Mouse (Mus musculus) embryonic facial prominence, embryonic 10.5 days (tissue): ENCODE results near the gene Crtc2. TPM values are rescaled to one million over a fixed set of nuclear protein-coding genes. Genes with fewer than 3 reads are reported as not detected.

Experiments
- DNase-seq: peaks from one replicate; pipeline ENCODE4 v3.0.0-alpha.2; 2017; ENCODE audit warnings: low spot score
- H3K27ac ChIP-seq: fragments of 300-500 bp; sonication (generic); replicated peaks from 2 replicates; pipeline ENCODE4 v1.5.1; 2016; ENCODE audit warnings: mild to moderate bottlenecking
- H3K27me3 ChIP-seq: fragments of 300-500 bp; sonication (generic); replicated peaks from 2 replicates; pipeline ENCODE4 v1.6.1; 2016; ENCODE audit warnings: low read depth, mild to moderate bottlenecking; ENCODE audit not compliant: poor library complexity, severe bottlenecking
- H3K36me3 ChIP-seq: fragments of 300-500 bp; sonication (generic); replicated peaks from 2 replicates; pipeline ENCODE4 v1.6.1; 2016; ENCODE audit warnings: mild to moderate bottlenecking, moderate library complexity
- H3K4me1 ChIP-seq: fragments of 300-500 bp; sonication (generic); 2 replicates; pipeline ENCODE4 v1.6.1; 2016
- H3K4me3 ChIP-seq: fragments of 300-500 bp; sonication (generic); 2 replicates; pipeline ENCODE4 v1.5.1; 2016; ENCODE audit warnings: mild to moderate bottlenecking, moderate library complexity
- H3K9me3 ChIP-seq: fragments of 300-500 bp; sonication (generic); 2 replicates; pipeline ENCODE4 v1.6.1; 2016; ENCODE audit warnings: mild to moderate bottlenecking
- WGBS: fragments of 180-500 bp; shearing (Covaris S2); methylation state at CpG from one replicate; pipeline ENCODE4 v1.1.7; 2016; 5-methylcytosine and 5-hydroxymethylcytosine counted together
- polyA plus RNA-seq: library from polyadenylated mRNA; unstranded; fragments of >200 nt; fragmentation: Nextera tagmentation; extraction: Ambion mirVana; gene quantifications from 2 replicates; pipeline ENCODE4 v1.2.1, GENCODE M21; 2016

Crtc2 gene
- 26.1 and 26.8 TPM in 2 replicates for polyA plus RNA-seq

DNA sequence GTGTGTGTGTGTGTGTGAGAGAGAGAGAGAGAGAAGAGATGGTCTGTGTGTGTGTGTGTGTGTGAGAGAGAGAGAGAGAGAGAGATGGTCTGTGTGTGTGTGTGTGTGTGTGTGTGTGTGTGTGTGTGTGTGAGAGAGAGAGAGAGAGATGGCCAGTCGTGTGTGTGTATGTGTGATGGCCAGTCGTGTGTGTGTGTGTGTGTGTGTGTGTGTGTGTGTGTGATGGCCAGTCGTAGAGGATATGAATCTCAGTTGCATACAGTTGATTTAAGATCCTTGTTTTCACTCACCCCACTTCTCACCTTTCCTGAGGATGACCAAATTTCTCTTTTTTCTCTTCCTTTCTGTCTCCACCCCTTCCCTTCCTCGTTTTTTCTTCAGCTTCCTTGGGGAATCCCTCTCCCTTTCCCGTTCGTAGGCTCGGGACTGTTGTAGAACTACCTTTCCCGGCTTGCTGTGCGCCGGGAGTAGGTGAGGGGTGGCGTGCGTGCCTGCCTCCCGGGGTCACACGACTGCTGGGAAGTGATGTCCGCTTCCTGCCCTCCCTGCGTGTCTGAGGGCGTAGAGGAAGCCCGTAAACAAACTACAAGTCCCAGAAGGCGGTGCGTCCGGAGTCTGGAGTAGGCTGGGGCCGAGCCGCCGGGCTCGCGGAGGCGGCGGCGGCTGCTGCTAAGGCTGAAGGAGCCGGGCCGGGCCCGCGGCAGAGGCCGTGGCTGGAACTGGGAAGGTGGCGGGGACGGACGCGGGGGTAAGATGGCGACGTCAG is at the start of gene Crtc2:
TSS of gene Crtc2 (plus strand) at position 511 of the 766 bp plus-strand sequence.
- Histone ChIP-seq H3K36me3 (peaks cover 55% of the 10 kb centered on the region), H3K4me1 (peaks cover 31% of the 10 kb centered on the region), H3K27ac (peak within 1 kb of the TSS; percentile 90), H3K9me3 (no peaks in the 10 kb centered on the region), H3K27me3 (no peaks in the 10 kb centered on the region), H3K4me3 (peak within 1 kb of the TSS; percentile 95)
- WGBS = 3% methylated on average over 40 of the region's 40 CpGs
- DNase-seq = peak; percentile 97

DNA sequence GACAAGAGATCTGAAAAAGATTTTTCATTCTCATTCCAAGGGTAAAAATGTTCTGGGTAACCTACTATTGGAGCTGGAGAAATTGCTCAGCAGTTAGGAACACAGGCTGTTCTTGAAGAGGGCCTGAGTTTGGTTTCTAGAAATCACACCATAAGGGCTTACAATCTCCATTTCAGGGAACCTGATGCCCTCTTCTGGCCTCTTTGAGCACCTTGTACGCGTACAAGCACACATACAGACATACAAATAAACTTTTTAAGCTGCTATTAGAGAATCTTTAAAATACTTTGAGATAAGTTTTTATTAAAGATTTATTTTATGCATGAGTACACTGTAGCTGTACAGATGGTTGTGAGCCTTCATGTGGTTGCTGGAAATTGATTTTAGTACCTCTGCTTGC is 49.4 kb upstream of the Crtc2 start:
- no peaks in the 10 kb centered on the region for H3K27me3 ChIP-seq
- no peaks in the 10 kb centered on the region for H3K4me1 ChIP-seq
- H3K4me3 ChIP-seq = no peak overlapping the region
- H3K36me3 ChIP-seq = peaks cover 40% of the 10 kb centered on the region
- H3K27ac ChIP-seq = no peak overlapping the region
- no peaks in the 10 kb centered on the region for H3K9me3 ChIP-seq
- DNase-seq = no peak
- 92% methylated on average over 2 of the region's 2 CpGs for WGBS

DNA sequence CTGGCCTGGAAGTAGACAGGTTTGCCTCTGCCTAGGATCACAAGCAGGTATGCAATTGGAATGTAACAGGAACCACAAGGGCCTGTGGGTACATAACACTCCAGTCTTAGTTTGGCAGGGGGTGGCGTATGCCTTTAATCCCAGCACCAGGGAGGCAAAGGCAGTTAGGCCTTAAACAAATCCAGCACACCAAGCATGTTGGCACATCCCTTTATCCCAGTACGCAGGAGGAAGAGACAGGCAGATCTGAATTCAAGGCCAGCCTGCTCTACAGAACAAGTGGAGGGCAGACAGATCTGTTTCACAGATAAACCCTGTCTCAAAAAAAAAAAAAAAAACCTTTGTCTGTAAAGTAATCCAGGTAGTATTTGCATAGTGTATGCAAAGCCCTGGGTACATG is 45.3 kb upstream of the Crtc2 start:
- Histone ChIP-seq H3K4me1 (peaks cover 18% of the 10 kb centered on the region), H3K36me3 (peaks cover 71% of the 10 kb centered on the region), H3K9me3 (no peaks in the 10 kb centered on the region), H3K4me3 (no peak overlapping the region), H3K27ac (no peak overlapping the region), H3K27me3 (no peaks in the 10 kb centered on the region)
- DNase-seq = no peak
- WGBS = 88% methylated on average over 2 of the region's 2 CpGs

DNA sequence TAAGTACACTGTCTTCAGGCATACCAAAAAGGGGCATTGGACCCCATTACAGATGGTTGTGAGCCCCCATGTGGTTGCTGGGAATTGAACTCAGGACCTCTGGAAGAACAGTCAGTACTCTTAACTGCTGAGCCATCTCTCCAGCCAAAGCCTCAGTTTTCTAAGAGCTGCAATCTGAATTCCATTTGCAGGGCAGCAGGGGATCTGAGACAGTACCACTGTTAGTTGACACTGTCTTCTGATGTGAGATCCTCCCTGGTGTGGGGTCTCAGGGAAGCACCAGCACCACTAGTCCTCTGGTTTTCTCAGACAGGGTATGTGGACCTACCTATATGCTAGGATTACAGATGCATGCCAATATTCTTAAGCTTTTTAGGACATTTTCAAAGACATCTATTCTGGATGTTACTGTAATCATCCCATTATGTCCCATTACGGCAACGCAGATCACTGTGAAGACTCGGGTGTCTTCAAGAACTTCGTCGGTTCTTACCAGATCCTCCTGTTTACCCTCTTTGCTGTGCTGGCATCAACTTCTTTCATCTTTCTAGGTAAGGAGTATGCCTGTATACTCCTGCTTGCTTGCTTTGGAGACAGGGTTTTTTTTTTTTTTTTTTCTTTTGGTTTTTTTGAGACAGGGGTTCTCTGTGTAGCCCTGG is 43.9 kb upstream of the Crtc2 start:
- H3K36me3 ChIP-seq = peaks cover 70% of the 10 kb centered on the region

DNA sequence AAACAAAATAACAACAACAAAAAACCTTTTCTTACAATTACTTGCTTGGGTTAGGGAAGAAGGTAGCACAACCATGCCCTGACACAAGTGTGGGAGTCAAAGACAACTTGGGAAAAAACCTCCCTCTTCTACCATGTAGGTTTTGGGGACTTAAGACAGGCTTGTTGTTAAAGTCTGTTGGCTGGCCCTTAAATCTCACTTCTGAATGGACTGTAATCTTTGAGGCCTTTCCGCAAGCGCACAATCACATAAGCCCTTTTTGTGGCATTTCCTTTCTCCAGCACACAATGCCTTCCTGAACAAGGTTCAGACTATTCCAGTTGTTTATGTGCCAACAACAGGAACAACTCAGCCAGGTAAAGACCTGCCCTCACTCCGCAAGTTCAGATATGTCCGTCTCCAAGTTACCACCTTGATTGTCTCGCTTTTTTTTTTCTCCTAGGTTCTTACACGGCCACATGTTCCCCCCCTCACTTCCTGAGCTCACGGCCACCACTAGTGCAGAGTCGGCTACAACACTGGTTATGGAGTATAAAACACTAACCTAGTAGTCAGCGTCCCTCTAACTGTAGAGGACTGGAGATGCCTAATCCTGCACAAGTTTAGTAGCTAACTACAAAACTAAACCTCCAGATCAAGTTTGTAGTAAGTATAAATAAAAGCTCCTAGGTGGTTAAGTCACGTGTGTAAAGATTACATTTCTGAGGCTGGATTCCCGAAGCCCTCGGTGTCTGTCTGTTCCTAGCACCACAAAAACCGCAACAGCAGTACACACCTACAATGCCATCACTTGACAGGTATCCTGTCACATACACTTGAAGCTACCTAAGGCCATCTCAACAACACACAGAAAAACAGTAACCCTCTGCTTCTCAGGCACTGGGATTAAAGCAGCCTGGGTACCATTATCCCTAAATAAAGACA is 42.2 kb upstream of the Crtc2 start:
- 82% methylated on average over 13 of the region's 13 CpGs for WGBS
- no peaks in the 10 kb centered on the region for H3K27me3 ChIP-seq
- no peaks in the 10 kb centered on the region for H3K9me3 ChIP-seq

More for the DNA sequence above, 43.9 kb upstream of the Crtc2 start:
- DNase-seq = no peak
- 92% methylated on average over 5 of the region's 5 CpGs for WGBS
- Histone ChIP-seq H3K4me1 (peaks cover 24% of the 10 kb centered on the region), H3K27ac (no peak overlapping the region), H3K27me3 (no peaks in the 10 kb centered on the region), H3K9me3 (no peaks in the 10 kb centered on the region), H3K4me3 (no peak overlapping the region)

DNA sequence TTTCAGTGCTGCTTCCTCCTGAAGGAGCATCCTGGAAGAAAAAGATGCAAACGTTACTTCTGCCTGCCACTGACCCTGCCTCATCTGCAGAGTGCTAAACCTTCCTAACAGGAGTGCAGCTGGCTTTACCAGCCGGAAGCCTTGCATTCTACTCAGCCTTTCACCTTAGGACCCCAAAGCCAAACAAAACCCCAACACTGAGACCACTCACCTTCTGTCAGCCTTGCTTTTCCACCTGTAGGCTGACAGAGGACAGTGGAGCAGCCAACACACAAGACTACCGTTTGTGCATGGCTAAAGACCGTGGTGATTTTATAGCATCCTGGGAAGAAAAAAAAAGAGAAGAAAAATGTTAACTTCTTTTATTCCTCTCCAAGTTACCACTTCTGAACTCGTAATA is 41.2 kb upstream of the Crtc2 start:
- Histone ChIP-seq H3K27ac (peak overlapping the region; percentile 98), H3K9me3 (no peaks in the 10 kb centered on the region), H3K4me1 (peaks cover 24% of the 10 kb centered on the region), H3K36me3 (peaks cover 50% of the 10 kb centered on the region), H3K27me3 (no peaks in the 10 kb centered on the region), H3K4me3 (peak overlapping the region; percentile 94)
- WGBS = 16% methylated on average over 5 of the region's 5 CpGs
- DNase-seq = no peak

More for the DNA sequence above, 42.2 kb upstream of the Crtc2 start:
- Histone ChIP-seq H3K36me3 (peaks cover 60% of the 10 kb centered on the region), H3K27ac (no peak overlapping the region), H3K4me1 (peaks cover 24% of the 10 kb centered on the region), H3K4me3 (peak overlapping the region; percentile 94)
- DNase-seq = no peak

DNA sequence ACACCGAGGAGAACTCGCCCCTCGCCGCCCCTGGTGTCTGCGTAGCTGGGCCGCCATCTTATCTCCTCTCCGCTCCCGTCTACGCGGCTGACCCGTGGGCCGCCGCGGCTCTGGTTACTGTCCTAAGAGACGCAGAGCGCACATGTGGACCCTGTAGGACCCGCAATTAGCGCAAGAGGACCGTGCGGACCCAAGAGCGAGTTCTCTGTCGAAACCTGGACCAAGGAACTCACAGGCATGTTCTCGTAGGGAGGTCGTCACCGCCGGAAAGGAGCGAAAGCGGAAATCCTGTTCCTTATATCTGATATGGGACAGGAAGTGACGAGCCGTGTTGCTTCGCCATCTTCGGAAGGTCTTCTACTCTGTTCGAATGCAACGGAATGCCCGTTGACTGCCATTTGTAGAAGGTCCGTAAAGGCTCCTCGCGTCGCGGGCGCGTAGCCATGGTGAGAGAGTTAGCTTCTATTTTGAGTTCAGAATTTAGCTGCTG is 40.5 kb upstream of the Crtc2 start, which contains the start of the genes Rps27 and Rab13:
TSS of gene Rps27 (minus strand) at position 275 of the 490 bp plus-strand sequence.
TSS of gene Rab13 (plus strand) at position 319 of the 490 bp plus-strand sequence.
- H3K9me3 ChIP-seq = no peaks in the 10 kb centered on the region
- H3K27ac ChIP-seq = peak within 1 kb of the TSS; percentile 98
- peak within 1 kb of the TSS; percentile 94 for H3K4me3 ChIP-seq
- peak; percentile 90 for DNase-seq
- H3K36me3 ChIP-seq = peaks cover 43% of the 10 kb centered on the region
- WGBS = under 1% methylated on average over 42 of the region's 42 CpGs
- peaks cover 24% of the 10 kb centered on the region for H3K4me1 ChIP-seq
- no peaks in the 10 kb centered on the region for H3K27me3 ChIP-seq

DNA sequence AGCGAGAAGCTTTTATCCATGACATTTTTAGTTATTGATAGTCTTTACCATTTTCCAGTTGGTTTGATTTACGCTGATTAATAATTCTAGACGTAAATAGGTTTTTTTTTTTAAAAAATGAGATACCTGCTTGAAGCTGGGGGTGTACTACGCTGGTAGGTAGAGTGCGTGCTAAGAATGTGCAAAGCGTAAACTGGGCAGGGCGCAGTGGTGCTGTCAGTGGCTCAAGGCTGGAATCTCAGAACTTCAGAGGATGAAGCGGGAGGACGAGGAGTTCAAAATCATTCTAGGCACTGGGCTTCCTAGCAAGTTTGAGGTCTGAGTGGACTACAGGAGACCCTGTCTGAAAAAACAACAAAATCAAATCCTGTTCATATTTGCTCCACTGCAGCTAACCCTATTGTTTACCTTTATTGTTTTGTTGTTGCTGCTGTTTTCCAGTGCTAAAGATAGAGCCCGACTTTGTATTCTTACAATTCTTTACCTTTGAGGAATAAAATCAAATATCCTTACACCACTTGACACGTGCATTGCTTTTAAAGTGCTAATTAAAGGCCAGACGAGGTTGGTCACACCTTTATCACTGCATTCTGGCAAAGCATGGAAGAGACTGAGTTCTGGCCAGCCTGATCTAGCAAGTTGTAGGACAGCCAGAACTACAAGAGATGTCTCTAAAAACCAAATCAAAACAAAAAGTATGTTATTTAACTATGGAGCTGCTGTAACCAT is 39.8 kb upstream of the Crtc2 start:
- WGBS = 15% methylated on average over 12 of the region's 12 CpGs
- peak; percentile 25 for DNase-seq
- Histone ChIP-seq H3K4me3 (peak overlapping the region; percentile 94), H3K4me1 (peaks cover 24% of the 10 kb centered on the region), H3K27ac (peak overlapping the region; percentile 98), H3K36me3 (peaks cover 36% of the 10 kb centered on the region), H3K9me3 (no peaks in the 10 kb centered on the region), H3K27me3 (no peaks in the 10 kb centered on the region)

DNA sequence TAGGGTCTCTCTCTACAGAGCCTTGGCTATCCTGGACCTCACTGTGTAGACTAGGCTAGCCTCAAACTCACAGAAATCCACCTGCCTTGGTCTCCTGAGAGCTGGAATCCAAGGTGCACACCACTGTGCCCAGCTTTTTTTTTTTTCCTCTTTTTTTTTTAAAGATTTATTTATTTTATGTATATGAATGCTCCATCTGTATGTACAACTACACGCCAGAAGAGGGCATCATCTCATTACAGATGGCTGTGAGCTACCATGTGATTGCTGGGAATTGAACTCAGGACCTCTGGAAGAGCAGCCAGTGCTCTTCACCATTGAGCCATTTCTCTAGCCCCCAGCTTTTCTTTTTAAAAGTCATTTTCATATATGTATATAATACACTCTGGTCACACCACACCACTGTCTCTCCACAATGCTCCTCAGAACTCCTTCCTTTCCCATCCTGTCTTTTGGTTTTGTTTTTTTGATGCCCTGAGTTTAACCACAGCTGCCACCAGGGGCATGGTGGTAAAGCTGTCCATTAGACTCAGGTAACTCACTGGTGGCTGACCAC is 38.1 kb upstream of the Crtc2 start:
- Histone ChIP-seq H3K27me3 (no peaks in the 10 kb centered on the region), H3K36me3 (peaks cover 18% of the 10 kb centered on the region), H3K27ac (no peak overlapping the region), H3K9me3 (no peaks in the 10 kb centered on the region), H3K4me3 (no peak overlapping the region), H3K4me1 (peaks cover 36% of the 10 kb centered on the region)
- WGBS = 30% methylated on average over 1 of the region's 1 CpGs
- DNase-seq = no peak

DNA sequence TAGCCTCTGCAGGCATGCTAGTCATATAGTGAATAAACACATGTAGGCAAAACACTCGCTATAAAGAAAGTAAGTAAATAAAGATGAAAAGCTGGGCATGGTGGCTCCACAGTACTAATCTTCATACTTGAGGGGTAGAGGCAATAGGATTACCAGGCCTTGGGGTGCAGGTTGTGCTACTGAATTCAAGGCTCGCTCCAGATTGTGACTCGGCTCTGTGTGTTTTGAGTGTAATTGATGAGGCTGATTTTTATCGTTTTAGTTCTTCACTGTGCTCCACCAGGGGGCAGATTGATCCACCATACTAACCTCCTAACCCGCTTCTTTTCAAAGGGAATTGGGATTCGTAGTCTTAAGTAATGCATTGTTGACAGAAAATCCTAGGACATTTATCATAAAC is 33.9 kb upstream of the Crtc2 start:
- H3K4me1 ChIP-seq = peaks cover 29% of the 10 kb centered on the region
- peaks cover 20% of the 10 kb centered on the region for H3K36me3 ChIP-seq
- 0 out of 2 replicates have a peak, but pooled peaks cover 2% of the 10 kb centered on the region for H3K9me3 ChIP-seq
- H3K27me3 ChIP-seq = no peaks in the 10 kb centered on the region
- DNase-seq = peak; percentile 62
- H3K4me3 ChIP-seq = peak overlapping the region; percentile 71
- 16% methylated on average over 6 of the region's 6 CpGs for WGBS
- H3K27ac ChIP-seq = peak overlapping the region; percentile 87

DNA sequence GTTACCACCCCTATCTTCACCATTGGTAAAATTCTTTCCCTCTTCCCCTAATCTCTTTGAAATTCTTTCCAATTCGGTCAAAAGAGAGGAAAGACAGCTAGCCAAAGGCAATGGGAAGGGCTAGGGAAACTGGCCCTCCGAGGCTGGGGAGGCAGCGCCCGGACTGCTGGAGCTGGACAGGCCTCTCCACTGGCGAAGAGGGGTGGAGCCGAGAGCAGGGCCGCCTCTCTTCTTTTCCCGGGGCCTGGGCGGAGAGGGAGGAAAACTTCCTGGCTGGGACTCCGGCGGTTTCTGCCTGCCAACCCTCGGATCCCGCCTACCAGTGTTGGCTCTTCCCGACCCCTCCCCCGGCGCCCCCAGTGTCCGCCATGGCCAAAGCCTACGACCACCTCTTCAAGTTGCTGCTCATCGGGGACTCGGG is 33.4 kb upstream of the Crtc2 start:
- Histone ChIP-seq H3K36me3 (peaks cover 25% of the 10 kb centered on the region), H3K27me3 (no peaks in the 10 kb centered on the region), H3K27ac (peak overlapping the region; percentile 87), H3K4me3 (peak overlapping the region; percentile 71), H3K4me1 (peaks cover 29% of the 10 kb centered on the region), H3K9me3 (0 out of 2 replicates have a peak, but pooled peaks cover 2% of the 10 kb centered on the region)
- DNase-seq = peak; percentile 85
- WGBS = under 1% methylated on average over 20 of the region's 20 CpGs
